Mouse (Mus musculus): Measurements from ENCODE around the gene Actr3b. TPM values are rescaled to one million over a fixed set of nuclear protein-coding genes. Genes with fewer than 3 reads are reported as not detected.
"Not testable (repeated sequence)": the region's sequence is repeated elsewhere in the genome, so short reads cannot be mapped to it uniquely, and the experiment has no call there.

Gene Actr3b
- polyA plus RNA-seq, 1 experiment from 2014 or later, result 0.53 TPM

- Histone ChIP-seq H3K36me3 (ENCODE audit: insufficient read depth, low read length) (no peaks in the 10 kb centered on the region), H3K4me2 (replicated peaks; ENCODE audit: low read depth, low read length) (no peak overlapping the region), H3K4me1 (ENCODE audit: insufficient read depth, low read depth, low read length) (no peaks in the 10 kb centered on the region), H3K9me3 (ENCODE audit: low read length) (no peaks in the 10 kb centered on the region), H3K9ac (replicated peaks; ENCODE audit: low read depth) (no peak overlapping the region), H3K27me3 (replicated peaks; ENCODE audit: insufficient read depth, low read length) (no peaks in the 10 kb centered on the region), H3K27ac (ENCODE audit: low read length) (no peak overlapping the region), H3K4me3 (ENCODE audit: low read depth, low read length) (no peak overlapping the region)
- WGBS, result 86% methylated on average over 12 of the region's 12 CpGs
- ATAC-seq (no peak), DNase-seq (ENCODE audit: low spot score) (no peak)
- TF ChIP-seq CTCF (IDR thresholded peaks at IDR 0.05) (no peak), EP300 (IDR thresholded peaks at IDR 0.05) (no peak)
Measured at GRCm38 (mm10) chr5:25871342-25872023, 111.7 kb downstream of the Actr3b start.

- no peak overlapping the region for H3K4me3 ChIP-seq (ENCODE audit: low read depth, low read length)
- no peaks in the 10 kb centered on the region for H3K9me3 ChIP-seq (ENCODE audit: low read length)
- H3K27ac ChIP-seq (ENCODE audit: low read length), result no peak overlapping the region
- 68% methylated on average over 2 of the region's 2 CpGs for WGBS
- no peak overlapping the region for H3K9ac ChIP-seq (replicated peaks; ENCODE audit: low read depth)
- no peak overlapping the region for H3K4me2 ChIP-seq (replicated peaks; ENCODE audit: low read depth, low read length)
- ATAC-seq (no peak), DNase-seq (ENCODE audit: low spot score) (no peak)
- no peaks in the 10 kb centered on the region for H3K27me3 ChIP-seq (replicated peaks; ENCODE audit: insufficient read depth, low read length)
- no peaks in the 10 kb centered on the region for H3K36me3 ChIP-seq (ENCODE audit: insufficient read depth, low read length)
- TF ChIP-seq EP300 (IDR thresholded peaks at IDR 0.05) (no peak), CTCF (IDR thresholded peaks at IDR 0.05) (no peak)
- no peaks in the 10 kb centered on the region for H3K4me1 ChIP-seq (ENCODE audit: insufficient read depth, low read depth, low read length)
Measured at GRCm38 (mm10) chr5:25873046-25873445, 113.2 kb downstream of the Actr3b start.

- H3K27me3 ChIP-seq (replicated peaks; ENCODE audit: insufficient read depth, low read length); H3K9ac ChIP-seq (replicated peaks; ENCODE audit: low read depth); DNase-seq (ENCODE audit: low spot score); H3K9me3 ChIP-seq (ENCODE audit: low read length); H3K4me2 ChIP-seq (replicated peaks; ENCODE audit: low read depth, low read length); H3K27ac ChIP-seq (ENCODE audit: low read length); H3K36me3 ChIP-seq (ENCODE audit: insufficient read depth, low read length); H3K4me1 ChIP-seq (ENCODE audit: insufficient read depth, low read depth, low read length); H3K4me3 ChIP-seq (ENCODE audit: low read depth, low read length); ATAC-seq: not testable (repeated sequence)
Measured at GRCm38 (mm10) chr5:25875927-25876326, 116.1 kb downstream of the Actr3b start.

- Histone ChIP-seq H3K4me1 (ENCODE audit: insufficient read depth, low read depth, low read length) (no peaks in the 10 kb centered on the region), H3K4me2 (replicated peaks; ENCODE audit: low read depth, low read length) (no peak overlapping the region), H3K36me3 (ENCODE audit: insufficient read depth, low read length) (no peaks in the 10 kb centered on the region), H3K27ac (ENCODE audit: low read length) (no peak overlapping the region), H3K4me3 (ENCODE audit: low read depth, low read length) (no peak overlapping the region), H3K9me3 (ENCODE audit: low read length) (no peaks in the 10 kb centered on the region), H3K27me3 (replicated peaks; ENCODE audit: insufficient read depth, low read length) (no peaks in the 10 kb centered on the region), H3K9ac (replicated peaks; ENCODE audit: low read depth) (no peak overlapping the region)
- DNase-seq (ENCODE audit: low spot score) (no peak), ATAC-seq (no peak)
- TF ChIP-seq EP300 (IDR thresholded peaks at IDR 0.05), result no peak
- no peak for TF ChIP-seq CTCF (IDR thresholded peaks at IDR 0.05)
- 75% methylated on average over 5 of the region's 5 CpGs for WGBS
Measured at GRCm38 (mm10) chr5:25877281-25877680, 117.5 kb downstream of the Actr3b start.

GRCm38 (mm10) chr5:25877996-25878395 is 118.2 kb downstream of the Actr3b start:
- Histone ChIP-seq H3K27ac (ENCODE audit: low read length) (no peak overlapping the region), H3K36me3 (ENCODE audit: insufficient read depth, low read length) (no peaks in the 10 kb centered on the region), H3K4me3 (ENCODE audit: low read depth, low read length) (no peak overlapping the region), H3K9ac (replicated peaks; ENCODE audit: low read depth) (no peak overlapping the region), H3K4me2 (replicated peaks; ENCODE audit: low read depth, low read length) (no peak overlapping the region), H3K9me3 (ENCODE audit: low read length) (no peaks in the 10 kb centered on the region), H3K4me1 (ENCODE audit: insufficient read depth, low read depth, low read length) (no peaks in the 10 kb centered on the region), H3K27me3 (replicated peaks; ENCODE audit: insufficient read depth, low read length) (no peaks in the 10 kb centered on the region)
- ATAC-seq (no peak), DNase-seq (ENCODE audit: low spot score) (no peak)
- TF ChIP-seq CTCF (IDR thresholded peaks at IDR 0.05) (no peak), EP300 (IDR thresholded peaks at IDR 0.05) (no peak)
- WGBS, result 62% methylated on average over 3 of the region's 3 CpGs

GRCm38 (mm10) chr5:25886708-25887107 is 126.9 kb downstream of the Actr3b start:
- Histone ChIP-seq H3K4me3 (ENCODE audit: low read depth, low read length) (no peak overlapping the region), H3K4me2 (replicated peaks; ENCODE audit: low read depth, low read length) (no peak overlapping the region), H3K27ac (ENCODE audit: low read length) (no peak overlapping the region), H3K36me3 (ENCODE audit: insufficient read depth, low read length) (no peaks in the 10 kb centered on the region), H3K27me3 (replicated peaks; ENCODE audit: insufficient read depth, low read length) (no peaks in the 10 kb centered on the region), H3K9ac (replicated peaks; ENCODE audit: low read depth) (no peak overlapping the region), H3K4me1 (ENCODE audit: insufficient read depth, low read depth, low read length) (no peaks in the 10 kb centered on the region), H3K9me3 (ENCODE audit: low read length) (0 out of 2 replicates have a peak, but pooled peaks cover 2% of the 10 kb centered on the region)
- ATAC-seq (no peak), DNase-seq (ENCODE audit: low spot score) (no peak)
- TF ChIP-seq EP300 (IDR thresholded peaks at IDR 0.05) (no peak), CTCF (IDR thresholded peaks at IDR 0.05) (no peak)
- 57% methylated on average over 3 of the region's 3 CpGs for WGBS
